Mouse (Mus musculus) stomach, embryonic 15.5 days (tissue): ENCODE data around the gene Otor. TPM values are rescaled to one million over a fixed set of nuclear protein-coding genes. Genes with fewer than 3 reads are reported as not detected.

Source experiments
- polyA plus RNA-seq: library from polyadenylated mRNA; unstranded; fragments of >200 nt; fragmentation: Nextera tagmentation; extraction: Ambion mirVana; gene quantifications from 2 replicates; pipeline ENCODE4 v1.2.1, GENCODE M21; 2015

Gene Otor
- polyA plus RNA-seq, 1 experiment from 2014 or later, result 0.69 TPM

Other genes starting within 250 kb of the Otor start
- gene Kif16b, start 176.9 kb upstream of the Otor start, polyA plus RNA-seq, result 12.5 and 13.4 TPM in 2 replicates
- gene Snrpb2, start 15.4 kb upstream of the Otor start, polyA plus RNA-seq, result 67.7 and 73.6 TPM in 2 replicates